In genomic region chrX:159371831-159372752, GRCm38 (mm10) we compare ENCODE assay signal across 8 mouse cellular contexts. TPM values are rescaled to one million over a fixed set of nuclear protein-coding genes. Genes with fewer than 3 reads are reported as not detected.
DNase-seq lines count a peak whose midpoint lies in the region; ATAC-seq and TF ChIP-seq lines count a peak whose summit lies in the region.

TSS of gene Eif1ax (plus strand) at chrX:159372178.

- H3K36me3 ChIP-seq in embryonic facial prominence, embryonic 14.5 days (ENCODE audit: control insufficient read depth, insufficient read depth, low read length): no peaks in the 10 kb centered on the region
- 0 out of 2 replicates have a peak, but pooled peaks cover 2% of the 10 kb centered on the region for H3K36me3 ChIP-seq in limb, embryonic 14.5 days (ENCODE audit: control insufficient read depth, insufficient read depth, low read length)
- no peaks in the 10 kb centered on the region for H3K36me3 ChIP-seq in midbrain, postnatal 0 days (ENCODE audit: insufficient read depth, low read length)

- peak within 1 kb of the TSS; percentile 80 for H3K27ac ChIP-seq in embryonic facial prominence, embryonic 14.5 days (replicated peaks; ENCODE audit: low read depth, low read length)
- peak within 1 kb of the TSS; percentile 80 for H3K27ac ChIP-seq in limb, embryonic 14.5 days (replicated peaks; ENCODE audit: low read depth, low read length)
- H3K27ac ChIP-seq in midbrain, postnatal 0 days (ENCODE audit: low read depth, low read length): peak within 1 kb of the TSS; percentile 62

- peak within 1 kb of the TSS; percentile 61 for H3K4me3 ChIP-seq in embryonic facial prominence, embryonic 14.5 days (ENCODE audit: low read depth, low read length)
- H3K4me3 ChIP-seq in limb, embryonic 14.5 days (replicated peaks; ENCODE audit: low read length): peak within 1 kb of the TSS; percentile 61
- H3K4me3 ChIP-seq in midbrain, postnatal 0 days (ENCODE audit: low read depth, low read length): peak within 1 kb of the TSS; percentile 57

- no peaks in the 10 kb centered on the region for H3K27me3 ChIP-seq in embryonic facial prominence, embryonic 14.5 days (replicated peaks; ENCODE audit: control insufficient read depth, insufficient read depth, low read length)
- no peaks in the 10 kb centered on the region for H3K27me3 ChIP-seq in limb, embryonic 14.5 days (ENCODE audit: control insufficient read depth, insufficient read depth, low read length)
- no peaks in the 10 kb centered on the region for H3K27me3 ChIP-seq in midbrain, postnatal 0 days (ENCODE audit: insufficient read depth, low read length)

- H3K4me1 ChIP-seq in embryonic facial prominence, embryonic 14.5 days (ENCODE audit: control insufficient read depth, insufficient read depth, low read length): no peaks in the 10 kb centered on the region
- no peaks in the 10 kb centered on the region for H3K4me1 ChIP-seq in limb, embryonic 14.5 days (ENCODE audit: control insufficient read depth, insufficient read depth, low read length)
- H3K4me1 ChIP-seq in midbrain, postnatal 0 days (ENCODE audit: insufficient read depth, low read length): no peaks in the 10 kb centered on the region

- peak; percentile 87 for DNase-seq in 3T3-L1 (ENCODE audit: low read depth, low spot score)
- peak; percentile 6 to 50 for DNase-seq in adrenal gland, postnatal 4 days (ENCODE audit: low spot score in 2 of 2)
- DNase-seq in embryonic facial prominence, embryonic 14.5 days (ENCODE audit: low spot score): peak; percentile 94
- peak; percentile 68 for DNase-seq in heart, adult 8-10 months (ENCODE audit: low spot score)
- DNase-seq in kidney, adult 9 months: peak; percentile 79
- DNase-seq in limb, embryonic 14.5 days (ENCODE audit: low spot score): peak; percentile 72
- peak; percentile 82 for DNase-seq in midbrain, postnatal 0 days (ENCODE audit: low spot score)
- DNase-seq in spleen, postnatal 14 days (ENCODE audit: low spot score in 2 of 2): peak; percentile 49 to 55

- WGBS in embryonic facial prominence, embryonic 14.5 days: 28% methylated on average over 44 of the region's 76 CpGs
- 10% methylated on average over 39 of the region's 76 CpGs for WGBS in limb, embryonic 14.5 days
- 21% methylated on average over 50 of the region's 76 CpGs for WGBS in midbrain, postnatal 0 days

- peak within 1 kb of the TSS; percentile 73 for H3K9ac ChIP-seq in embryonic facial prominence, embryonic 14.5 days (ENCODE audit: low read depth, low read length)
- H3K9ac ChIP-seq in limb, embryonic 14.5 days (ENCODE audit: low read depth, low read length, severe bottlenecking): peak within 1 kb of the TSS; percentile 70
- H3K9ac ChIP-seq in midbrain, postnatal 0 days (replicated peaks; ENCODE audit: low read length, poor library complexity, severe bottlenecking): peak within 1 kb of the TSS; percentile 64

- peak; percentile 99 for ATAC-seq in embryonic facial prominence, embryonic 14.5 days (ENCODE audit: low read depth)
- ATAC-seq in limb, embryonic 14.5 days (ENCODE audit: low FRiP score, low read depth): peak; percentile 95
- ATAC-seq in midbrain, postnatal 0 days (ENCODE audit: low FRiP score): peak; percentile 95

- TF ChIP-seq POLR2A in limb, embryonic 14.5 days (IDR thresholded peaks at IDR 0.05; ENCODE audit: borderline replicate concordance, extremely low read depth, insufficient read depth, insufficient read length): 0 out of 2 replicates have a peak, but pooled peaks have one; percentile 22

- no peaks in the 10 kb centered on the region for H3K9me3 ChIP-seq in embryonic facial prominence, embryonic 14.5 days (ENCODE audit: control insufficient read depth, low read length)
- H3K9me3 ChIP-seq in limb, embryonic 14.5 days (ENCODE audit: control insufficient read depth, low read length): no peaks in the 10 kb centered on the region
- no peaks in the 10 kb centered on the region for H3K9me3 ChIP-seq in midbrain, postnatal 0 days (ENCODE audit: low read length)

- peak; percentile 15; the same call in 1 of the 2 replicates for TF ChIP-seq CTCF in midbrain, postnatal 0 days (IDR thresholded peaks at IDR 0.05)

- H3K4me2 ChIP-seq in embryonic facial prominence, embryonic 14.5 days (ENCODE audit: low read depth, low read length): peak within 1 kb of the TSS; percentile 59
- peak within 1 kb of the TSS; percentile 49 for H3K4me2 ChIP-seq in limb, embryonic 14.5 days (replicated peaks; ENCODE audit: low read depth, low read length, severe bottlenecking)
- H3K4me2 ChIP-seq in midbrain, postnatal 0 days (ENCODE audit: low read depth, low read length, poor library complexity, severe bottlenecking): peak within 1 kb of the TSS; percentile 45

RNA-seq across cellular contexts. Expression of gene Eif1ax, which starts in this region (rescaled TPM):
- total RNA-seq in adrenal gland, postnatal 4 days (2021): 100 to 1,000 TPM in 1 of 2 experiments, 10 to 100 TPM in 1; 98.6 to 105 TPM
- 115 and 118 TPM in 2 replicates for polyA plus RNA-seq in embryonic facial prominence, embryonic 14.5 days (2014; fragmentation: Nextera tagmentation; extraction: Ambion mirVana)
- 10 to 100 TPM; 68.8 to 81.2 (median 70.4) TPM for total RNA-seq in heart, adult 8-10 months (2022)
- 68.6 and 121 TPM in 2 replicates for polyA plus RNA-seq in limb, embryonic 14.5 days (2012; rRNA removed)
- 121 and 123 TPM in 2 replicates for polyA plus RNA-seq in limb, embryonic 14.5 days (2014; fragmentation: Nextera tagmentation; extraction: Ambion mirVana)
- 82.5 and 103 TPM in 2 replicates for total RNA-seq in midbrain, postnatal 0 days (2014; rRNA removed)
- polyA plus RNA-seq in midbrain, postnatal 0 days (2015; fragmentation: Nextera tagmentation; extraction: Ambion mirVana): 76.7 and 82.3 TPM in 2 replicates

Comparison
In these comparisons a context has a peak if more than half of its experiments do, and no peak if none do; other contexts are left out.
1. Peak in every context shown above with its lines: DNase-seq, ATAC-seq, H3K4me3 ChIP-seq and H3K27ac ChIP-seq.
2. DNase-seq: peak in every context shown above with its lines; median percentile 94 in embryonic facial prominence, embryonic 14.5 days; 87 in 3T3-L1; 82 in midbrain, postnatal 0 days; 79 in kidney, adult 9 months; 72 in limb, embryonic 14.5 days; 68 in heart, adult 8-10 months; 52 in spleen, postnatal 14 days; 28 in adrenal gland, postnatal 4 days.